Mouse (Mus musculus) bone marrow macrophage, adult 2 months (primary cell): Measurements from ENCODE around the gene Plch1.

Experiments
- CTCF ChIP-seq: IDR thresholded peaks from 2 replicates; pipeline ENCODE4 v1.5.1; 2012; ENCODE audit warnings: low read depth, mild to moderate bottlenecking, low read length, moderate library complexity
- POLR2A ChIP-seq: IDR thresholded peaks from 2 replicates; pipeline ENCODE4 v1.6.1; 2012; ENCODE audit warnings: mild to moderate bottlenecking, low read depth, low read length, borderline replicate concordance

GRCm38 (mm10) chr3:63897177-63897576 is 2.1 kb downstream of the Plch1 start:
- TF ChIP-seq CTCF (no peak), POLR2A (no peak)
